Mouse (Mus musculus): ENCODE results near the gene Ccdc57. TPM values are rescaled to one million over a fixed set of nuclear protein-coding genes. Genes with fewer than 3 reads are reported as not detected.

Ccdc57 gene
- total and polyA plus RNA-seq, 2 experiments from 2014 or later: 6.2 to 7.8 TPM

GRCm38 (mm10) chr11:120928468-120928867 lies 4.2 kb downstream of the Ccdc57 start:
- no peak for TF ChIP-seq CTCF (IDR thresholded peaks at IDR 0.05)
- Histone ChIP-seq H3K9ac (replicated peaks; ENCODE audit: low read length, poor library complexity, severe bottlenecking) (no peak overlapping the region), H3K9me3 (ENCODE audit: low read length) (no peaks in the 10 kb centered on the region), H3K27ac (ENCODE audit: low read depth, low read length) (no peak overlapping the region), H3K36me3 (ENCODE audit: insufficient read depth, low read length) (peaks cover 2% of the 10 kb centered on the region; the same call in 1 of the 2 replicates), H3K27me3 (ENCODE audit: insufficient read depth, low read length) (no peaks in the 10 kb centered on the region), H3K4me3 (ENCODE audit: low read depth, low read length) (no peak overlapping the region), H3K4me1 (ENCODE audit: insufficient read depth, low read length) (no peaks in the 10 kb centered on the region), H3K4me2 (ENCODE audit: low read depth, low read length, poor library complexity, severe bottlenecking) (no peak overlapping the region)
- DNase-seq (ENCODE audit: low spot score) (no peak), ATAC-seq (ENCODE audit: low FRiP score) (no peak)
- 92% methylated on average over 4 of the region's 4 CpGs for WGBS

- Histone ChIP-seq H3K27ac (ENCODE audit: low read depth, low read length) (no peak overlapping the region), H3K4me3 (ENCODE audit: low read depth, low read length) (no peak overlapping the region), H3K9me3 (ENCODE audit: low read length) (no peaks in the 10 kb centered on the region), H3K36me3 (ENCODE audit: insufficient read depth, low read length) (peaks cover 24% of the 10 kb centered on the region), H3K27me3 (ENCODE audit: insufficient read depth, low read length) (no peaks in the 10 kb centered on the region), H3K4me2 (ENCODE audit: low read depth, low read length, poor library complexity, severe bottlenecking) (no peak overlapping the region), H3K9ac (replicated peaks; ENCODE audit: low read length, poor library complexity, severe bottlenecking) (no peak overlapping the region), H3K4me1 (ENCODE audit: insufficient read depth, low read length) (no peaks in the 10 kb centered on the region)
- ATAC-seq (ENCODE audit: low FRiP score) (no peak), DNase-seq (ENCODE audit: low spot score) (no peak)
- 96% methylated on average over 3 of the region's 3 CpGs for WGBS
- no peak for TF ChIP-seq CTCF (IDR thresholded peaks at IDR 0.05)
Measured at GRCm38 (mm10) chr11:120922528-120922927, 10.1 kb downstream of the Ccdc57 start.

GRCm38 (mm10) chr11:120917756-120918155 lies 14.9 kb downstream of the Ccdc57 start:
- Histone ChIP-seq H3K4me1 (ENCODE audit: insufficient read depth, low read length) (no peaks in the 10 kb centered on the region), H3K27ac (ENCODE audit: low read depth, low read length) (no peak overlapping the region), H3K36me3 (ENCODE audit: insufficient read depth, low read length) (peaks cover 33% of the 10 kb centered on the region), H3K9me3 (ENCODE audit: low read length) (no peaks in the 10 kb centered on the region), H3K9ac (replicated peaks; ENCODE audit: low read length, poor library complexity, severe bottlenecking) (no peak overlapping the region), H3K4me2 (ENCODE audit: low read depth, low read length, poor library complexity, severe bottlenecking) (no peak overlapping the region), H3K27me3 (ENCODE audit: insufficient read depth, low read length) (no peaks in the 10 kb centered on the region), H3K4me3 (ENCODE audit: low read depth, low read length) (no peak overlapping the region)
- ATAC-seq (ENCODE audit: low FRiP score) (no peak), DNase-seq (ENCODE audit: low spot score) (no peak)
- WGBS: 97% methylated on average over 5 of the region's 5 CpGs
- no peak for TF ChIP-seq CTCF (IDR thresholded peaks at IDR 0.05)

GRCm38 (mm10) chr11:120916477-120916876 lies 16.2 kb downstream of the Ccdc57 start:
- Histone ChIP-seq H3K4me3 (ENCODE audit: low read depth, low read length) (no peak overlapping the region), H3K9me3 (ENCODE audit: low read length) (no peaks in the 10 kb centered on the region), H3K36me3 (ENCODE audit: insufficient read depth, low read length) (peaks cover 30% of the 10 kb centered on the region), H3K27ac (ENCODE audit: low read depth, low read length) (no peak overlapping the region), H3K4me2 (ENCODE audit: low read depth, low read length, poor library complexity, severe bottlenecking) (no peak overlapping the region), H3K9ac (replicated peaks; ENCODE audit: low read length, poor library complexity, severe bottlenecking) (no peak overlapping the region), H3K4me1 (ENCODE audit: insufficient read depth, low read length) (no peaks in the 10 kb centered on the region), H3K27me3 (ENCODE audit: insufficient read depth, low read length) (no peaks in the 10 kb centered on the region)
- 82% methylated on average over 3 of the region's 3 CpGs for WGBS
- DNase-seq (ENCODE audit: low spot score): no peak
- TF ChIP-seq CTCF (IDR thresholded peaks at IDR 0.05): no peak
- ATAC-seq (ENCODE audit: low FRiP score): no peak

- Histone ChIP-seq H3K9ac (replicated peaks; ENCODE audit: low read length, poor library complexity, severe bottlenecking) (no peak overlapping the region), H3K36me3 (ENCODE audit: insufficient read depth, low read length) (peaks cover 14% of the 10 kb centered on the region), H3K4me1 (ENCODE audit: insufficient read depth, low read length) (no peaks in the 10 kb centered on the region), H3K4me2 (ENCODE audit: low read depth, low read length, poor library complexity, severe bottlenecking) (no peak overlapping the region), H3K9me3 (ENCODE audit: low read length) (no peaks in the 10 kb centered on the region), H3K27me3 (ENCODE audit: insufficient read depth, low read length) (no peaks in the 10 kb centered on the region), H3K27ac (ENCODE audit: low read depth, low read length) (no peak overlapping the region), H3K4me3 (ENCODE audit: low read depth, low read length) (no peak overlapping the region)
- WGBS: 99% methylated on average over 4 of the region's 4 CpGs
- ATAC-seq (ENCODE audit: low FRiP score) (no peak), DNase-seq (ENCODE audit: low spot score) (no peak)
- no peak for TF ChIP-seq CTCF (IDR thresholded peaks at IDR 0.05)
Measured at GRCm38 (mm10) chr11:120913796-120914195, 18.9 kb downstream of the Ccdc57 start.

- DNase-seq (ENCODE audit: low spot score) (peak; percentile 86), ATAC-seq (ENCODE audit: low FRiP score) (peak; percentile 78)
- H3K36me3 ChIP-seq (ENCODE audit: insufficient read depth, low read length): peaks cover 12% of the 10 kb centered on the region
- H3K27me3 ChIP-seq (ENCODE audit: insufficient read depth, low read length): no peaks in the 10 kb centered on the region
- TF ChIP-seq CTCF (IDR thresholded peaks at IDR 0.05): peak; percentile 96
- H3K9ac ChIP-seq (replicated peaks; ENCODE audit: low read length, poor library complexity, severe bottlenecking): no peak overlapping the region
- 5% methylated on average over 1 of the region's 1 CpGs for WGBS
- no peak overlapping the region for H3K4me2 ChIP-seq (ENCODE audit: low read depth, low read length, poor library complexity, severe bottlenecking)
- H3K9me3 ChIP-seq (ENCODE audit: low read length): no peaks in the 10 kb centered on the region
- no peak overlapping the region for H3K4me3 ChIP-seq (ENCODE audit: low read depth, low read length)
- H3K4me1 ChIP-seq (ENCODE audit: insufficient read depth, low read length): no peaks in the 10 kb centered on the region
- H3K27ac ChIP-seq (ENCODE audit: low read depth, low read length): no peak overlapping the region
Measured at GRCm38 (mm10) chr11:120905430-120905873, 27.2 kb downstream of the Ccdc57 start.

Measured in midbrain, postnatal 0 days (tissue).